8 mouse cellular contexts compared by ENCODE assay signal in genomic region chr7:73374727-73375126, GRCm38 (mm10). TPM values are rescaled to one million over a fixed set of nuclear protein-coding genes. Genes with fewer than 3 reads are reported as not detected.
DNase-seq lines count a peak whose midpoint lies in the region; ATAC-seq and TF ChIP-seq lines count a peak whose summit lies in the region.

No protein-coding gene starts in this region.

- peak; percentile 62 to 74 for DNase-seq in heart, adult 18-20 months
- DNase-seq in heart, postnatal 4 days, result no peak
- peak; percentile 93 for DNase-seq in brain, embryonic 14.5 days (ENCODE audit: low read depth)
- DNase-seq in gastrocnemius, postnatal 25 days, result peak; percentile 81
- peak; percentile 52 for DNase-seq in kidney, postnatal 0 days (ENCODE audit: low spot score)
- DNase-seq in c-Kit-positive CD71-positive TER-119-positive erythroid progenitor cells, embryonic 14.5 days (ENCODE audit: low spot score), result no peak

- WGBS in kidney, postnatal 0 days, result 4% methylated on average over 14 of the region's 14 CpGs
- under 1% methylated on average over 14 of the region's 14 CpGs for WGBS in midbrain, embryonic 13.5 days

- no peak for TF ChIP-seq POLR2A in brain, embryonic 14.5 days (IDR thresholded peaks at IDR 0.05; ENCODE audit: borderline replicate concordance, extremely low read depth, insufficient read depth, insufficient read length, poor library complexity, severe bottlenecking)

- no peaks in the 10 kb centered on the region for H3K36me3 ChIP-seq in kidney, postnatal 0 days (ENCODE audit: insufficient read depth, low read length)
- no peaks in the 10 kb centered on the region for H3K36me3 ChIP-seq in midbrain, embryonic 13.5 days

- peak overlapping the region; percentile 99 for H3K4me2 ChIP-seq in kidney, postnatal 0 days (ENCODE audit: low read length)
- H3K4me2 ChIP-seq in midbrain, embryonic 13.5 days (replicated peaks), result peak overlapping the region; percentile 76

- no peaks in the 10 kb centered on the region for H3K9me3 ChIP-seq in kidney, postnatal 0 days (replicated peaks; ENCODE audit: low read length)
- no peaks in the 10 kb centered on the region for H3K9me3 ChIP-seq in midbrain, embryonic 13.5 days

- no peak for TF ChIP-seq CTCF in brain, embryonic 14.5 days (IDR thresholded peaks at IDR 0.05; ENCODE audit: borderline replicate concordance, extremely low read depth, insufficient read depth, insufficient read length)
- TF ChIP-seq CTCF in kidney, postnatal 0 days (IDR thresholded peaks at IDR 0.05; ENCODE audit: low read depth), result no peak

- peak overlapping the region; percentile 55 for H3K4me3 ChIP-seq in kidney, postnatal 0 days (replicated peaks; ENCODE audit: low read depth, low read length)
- H3K4me3 ChIP-seq in midbrain, embryonic 13.5 days (replicated peaks), result peak overlapping the region; percentile 72

- no peak overlapping the region for H3K27ac ChIP-seq in kidney, postnatal 0 days
- H3K27ac ChIP-seq in midbrain, embryonic 13.5 days, result peak overlapping the region; percentile 98

- no peak overlapping the region for H3K9ac ChIP-seq in kidney, postnatal 0 days (ENCODE audit: low read depth, low read length)
- peak overlapping the region; percentile 89 for H3K9ac ChIP-seq in midbrain, embryonic 13.5 days (replicated peaks)

- no peak for ATAC-seq in kidney, postnatal 0 days (replicated peaks; ENCODE audit: low FRiP score, low read depth)
- ATAC-seq in midbrain, embryonic 13.5 days, result peak; percentile 80
- no peak for ATAC-seq in frontal cortex, adult (ENCODE audit: low TSS enrichment)

- H3K27me3 ChIP-seq in kidney, postnatal 0 days (ENCODE audit: insufficient read depth, low read length), result peaks cover 9% of the 10 kb centered on the region; the same call in 1 of the 2 replicates
- H3K27me3 ChIP-seq in midbrain, embryonic 13.5 days, result peaks cover 16% of the 10 kb centered on the region

- peaks cover 8% of the 10 kb centered on the region for H3K4me1 ChIP-seq in kidney, postnatal 0 days (replicated peaks; ENCODE audit: insufficient read depth, low read length)
- peaks cover 61% of the 10 kb centered on the region for H3K4me1 ChIP-seq in midbrain, embryonic 13.5 days (replicated peaks)

RNA-seq across cellular contexts. Expression of gene Rgma, which starts 0.6 kb away (rescaled TPM):
- 10 to 100 TPM; 34.5 to 51.1 TPM for total RNA-seq in heart, adult 18-20 months (2021)
- 10 to 100 TPM; 36.1 to 38.8 TPM for total RNA-seq in heart, postnatal 4 days (2021)
- polyA plus RNA-seq in brain, embryonic 14.5 days (2012; rRNA removed), result 59.9 and 142 TPM in 2 replicates
- 10 to 100 TPM; 39.1 to 54.7 TPM for total RNA-seq in gastrocnemius, postnatal 25 days (2021)
- polyA plus RNA-seq in kidney, postnatal 0 days (2015; fragmentation: Nextera tagmentation; extraction: Ambion mirVana), result 6.6 and 6.7 TPM in 2 replicates
- 40.7 and 50.3 TPM in 2 replicates for polyA plus RNA-seq in midbrain, embryonic 13.5 days (2015; fragmentation: Nextera tagmentation; extraction: Ambion mirVana)

Comparison
In these comparisons a context has a peak if more than half of its experiments do, and no peak if none do; other contexts are left out.
1. DNase-seq: peak in heart, adult 18-20 months (2 of 2), brain, embryonic 14.5 days (single experiment), gastrocnemius, postnatal 25 days (single experiment) and kidney, postnatal 0 days (single experiment); none in heart, postnatal 4 days (single experiment) and c-Kit-positive CD71-positive TER-119-positive erythroid progenitor cells, embryonic 14.5 days (single experiment).